18 mouse cellular contexts compared by ENCODE assay signal in the genomic region with DNA sequence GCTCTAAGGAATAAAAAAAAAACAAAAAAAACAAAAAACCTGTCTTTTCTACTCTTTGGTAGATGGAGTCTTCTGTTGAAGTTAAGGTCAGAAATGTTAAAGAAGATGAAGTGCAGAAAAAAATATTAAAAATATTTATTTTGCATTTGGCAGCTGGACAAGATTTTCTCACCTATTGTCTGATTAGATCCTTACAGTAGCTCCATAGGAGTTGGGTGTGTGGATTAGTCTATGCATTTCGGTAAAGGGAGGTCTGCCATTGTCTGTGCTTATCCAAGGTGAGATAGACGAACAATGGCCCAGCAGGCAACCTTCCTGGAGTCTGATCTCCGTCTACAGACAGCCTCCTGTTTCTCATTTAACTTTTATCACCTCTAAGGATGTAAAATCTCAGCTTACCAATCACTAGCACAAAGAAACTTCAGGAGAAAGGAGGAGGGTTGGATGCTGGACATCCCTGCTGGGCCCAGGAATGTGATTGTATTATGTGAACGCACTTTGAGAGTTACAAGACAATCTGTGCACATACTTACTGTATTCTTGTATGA.
"Had no signal": no experiment of that assay in that cellular context is flagged by ENCODE, and none has a peak within 500 bp of the region (broad histone marks: within the 10 kb centered on the region; RNA-seq: fewer than 3 reads in every experiment).

No protein-coding gene starts in this region.

- H3K4me3 ChIP-seq: midbrain, embryonic 10.5 days; midbrain, embryonic 12.5 days; myocyte; neural tube, embryonic 13.5 days; neural tube, embryonic 15.5 days had no signal

- H3K36me3 ChIP-seq: midbrain, embryonic 10.5 days; midbrain, embryonic 12.5 days; neural tube, embryonic 13.5 days; neural tube, embryonic 15.5 days had no signal

- ATAC-seq: midbrain, embryonic 16.5 days had no signal

- H3K4me1 ChIP-seq: neural tube, embryonic 13.5 days; neural tube, embryonic 15.5 days had no signal

- H3K9me3 ChIP-seq: midbrain, embryonic 10.5 days; midbrain, embryonic 12.5 days; neural tube, embryonic 13.5 days; neural tube, embryonic 15.5 days had no signal

- H3K9ac ChIP-seq: lung, embryonic 14.5 days; midbrain, embryonic 12.5 days; neural tube, embryonic 13.5 days; neural tube, embryonic 15.5 days had no signal

- H3K27ac ChIP-seq: midbrain, embryonic 10.5 days; midbrain, embryonic 12.5 days; neural tube, embryonic 13.5 days; neural tube, embryonic 15.5 days had no signal

- DNase-seq: lung, postnatal 10 days; lung, postnatal 4 days; midbrain, embryonic 14.5 days; retina, postnatal 1 day; right cerebral cortex, adult 18-20 months; right cerebral cortex, postnatal 25 days; right cerebral cortex, postnatal 4 days; spleen, adult 18-20 months; thymus, adult 18-20 months; thymus, postnatal 14 days; thymus, postnatal 36 days had no signal

- H3K27me3 ChIP-seq: midbrain, embryonic 12.5 days; neural tube, embryonic 13.5 days; neural tube, embryonic 15.5 days had no signal
